Mouse (Mus musculus) cerebellum, adult 2 months (tissue): ENCODE measurements at regions not wholly inside any gene's neighbourhood (a gene's known extent, or its start where the extent isn't known, plus 50 kb on each side); places are given as distances from the start of the nearest gene placed in this dataset.

ENCODE experiments used
- CTCF ChIP-seq: fragments of 200-500 bp; IDR thresholded peaks from 2 replicates; pipeline ENCODE4 v1.5.1; 2011; ENCODE audit warnings: low read depth, mild to moderate bottlenecking, control low read depth, low read length, moderate library complexity, borderline replicate concordance; ENCODE audit not compliant: insufficient read depth
- POLR2A ChIP-seq: fragments of 200-500 bp; IDR thresholded peaks from 2 replicates; pipeline ENCODE4 v1.6.1; 2011; ENCODE audit warnings: low read length, control low read depth, borderline replicate concordance; ENCODE audit not compliant: insufficient read depth

DNA sequence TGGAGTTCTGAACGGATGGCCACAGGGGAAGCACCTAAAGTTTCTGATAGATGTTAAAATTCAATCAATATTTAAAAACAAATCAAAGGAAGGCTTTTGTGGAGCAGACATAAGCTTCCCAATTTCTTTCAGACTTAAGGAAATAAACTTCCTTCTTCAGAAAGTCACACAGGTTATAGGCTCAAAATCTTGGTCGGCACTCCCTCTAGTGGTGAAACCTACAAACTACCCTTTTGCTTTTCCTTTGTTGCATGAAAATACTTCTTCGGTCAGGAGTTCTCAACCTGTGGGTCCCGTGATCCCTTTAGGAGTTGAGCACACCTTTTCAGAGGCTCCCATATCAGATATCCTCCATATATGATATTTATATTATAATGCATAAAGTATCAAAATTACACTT lies 205.7 kb upstream of the Hs3st1 start:
- TF ChIP-seq CTCF: peak; percentile 49; the same call in 1 of the 2 replicates
- TF ChIP-seq POLR2A: no peak
